Mouse (Mus musculus) testis, adult 2 months (tissue): Measurements from ENCODE around the gene A630095E13Rik.

Experiments
- CTCF ChIP-seq: fragments of 200-500 bp; IDR thresholded peaks from 2 replicates; pipeline ENCODE4 v1.5.1; 2012; ENCODE audit warnings: low read depth, mild to moderate bottlenecking, inconsistent platforms, low read length, moderate library complexity; ENCODE audit not compliant: control insufficient read depth, insufficient read depth, insufficient replicate concordance
- POLR2A ChIP-seq: fragments of 200-500 bp; IDR thresholded peaks from 2 replicates; pipeline ENCODE4 v1.6.1; 2012; ENCODE audit warnings: low read depth, mild to moderate bottlenecking, inconsistent platforms, low read length, moderate library complexity; ENCODE audit not compliant: control insufficient read depth

DNA sequence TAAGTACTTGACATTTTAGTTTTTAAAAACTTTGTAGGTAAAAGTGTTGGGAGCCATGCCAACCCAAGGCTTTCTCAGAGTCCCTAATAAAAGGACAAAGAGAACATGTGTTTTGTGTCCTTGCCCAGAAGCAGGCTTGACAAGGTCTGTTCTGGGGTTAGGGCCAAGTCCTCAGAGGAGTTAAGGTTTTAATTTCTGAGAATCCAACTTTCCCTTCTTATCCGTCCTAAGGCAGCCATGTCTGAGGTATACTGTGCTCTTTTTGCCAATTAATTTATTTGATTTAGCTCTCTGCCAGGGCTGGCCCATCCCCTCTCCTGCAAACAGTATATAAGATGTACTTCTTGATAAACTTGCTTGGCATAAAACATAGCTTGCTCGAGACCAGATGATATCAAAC lies 38.2 kb upstream of the A630095E13Rik start:
- TF ChIP-seq CTCF (no peak), POLR2A (no peak)
